Mouse (Mus musculus) neural tube, embryonic 12.5 days (tissue): ENCODE data around the gene Mbtps1. TPM values are rescaled to one million over a fixed set of nuclear protein-coding genes. Genes with fewer than 3 reads are reported as not detected.

Experiments
- ATAC-seq: fragments of 200-750 bp; cut with Nextera tagmentation; 2 replicates; pipeline ENCODE4 v1.8.0; 2017; ENCODE audit warnings: low read depth, mild to moderate bottlenecking, moderate TSS enrichment, moderate library complexity; ENCODE audit not compliant: low FRiP score
- H3K27ac ChIP-seq: fragments of 300-500 bp; sonication (generic); 2 replicates; pipeline ENCODE4 v1.5.1; 2016
- H3K27me3 ChIP-seq: fragments of 300-500 bp; sonication (generic); replicated peaks from 2 replicates; pipeline ENCODE4 v1.6.1; 2016; ENCODE audit warnings: mild to moderate bottlenecking
- H3K36me3 ChIP-seq: fragments of 300-500 bp; sonication (generic); 2 replicates; pipeline ENCODE4 v1.6.1; 2016; ENCODE audit warnings: mild to moderate bottlenecking
- H3K4me1 ChIP-seq: fragments of 300-500 bp; sonication (generic); 2 replicates; pipeline ENCODE4 v1.6.1; 2016
- H3K4me2 ChIP-seq: fragments of 300-500 bp; sonication (generic); replicated peaks from 2 replicates; pipeline ENCODE4 v1.6.1; 2016; ENCODE audit warnings: mild to moderate bottlenecking
- H3K4me3 ChIP-seq: fragments of 300-500 bp; sonication (generic); 2 replicates; pipeline ENCODE4 v1.5.1; 2016
- H3K9ac ChIP-seq: fragments of 300-500 bp; sonication (generic); 2 replicates; pipeline ENCODE4 v1.6.1; 2016; ENCODE audit warnings: mild to moderate bottlenecking
- H3K9me3 ChIP-seq: fragments of 300-500 bp; sonication (generic); 2 replicates; pipeline ENCODE4 v1.6.1; 2016; ENCODE audit warnings: mild to moderate bottlenecking
- WGBS: fragments of 180-500 bp; shearing (Covaris S2); methylation state at CpG from one replicate; pipeline ENCODE4 v1.1.7; 2016; 5-methylcytosine and 5-hydroxymethylcytosine counted together
- polyA plus RNA-seq: library from polyadenylated mRNA; unstranded; fragments of >200 nt; fragmentation: Nextera tagmentation; extraction: Ambion mirVana; gene quantifications from 2 replicates; pipeline ENCODE4 v1.2.1, GENCODE M21; 2016

The Mbtps1 gene
- polyA plus RNA-seq, 1 experiment from 2014 or later = 96.2 TPM

DNA sequence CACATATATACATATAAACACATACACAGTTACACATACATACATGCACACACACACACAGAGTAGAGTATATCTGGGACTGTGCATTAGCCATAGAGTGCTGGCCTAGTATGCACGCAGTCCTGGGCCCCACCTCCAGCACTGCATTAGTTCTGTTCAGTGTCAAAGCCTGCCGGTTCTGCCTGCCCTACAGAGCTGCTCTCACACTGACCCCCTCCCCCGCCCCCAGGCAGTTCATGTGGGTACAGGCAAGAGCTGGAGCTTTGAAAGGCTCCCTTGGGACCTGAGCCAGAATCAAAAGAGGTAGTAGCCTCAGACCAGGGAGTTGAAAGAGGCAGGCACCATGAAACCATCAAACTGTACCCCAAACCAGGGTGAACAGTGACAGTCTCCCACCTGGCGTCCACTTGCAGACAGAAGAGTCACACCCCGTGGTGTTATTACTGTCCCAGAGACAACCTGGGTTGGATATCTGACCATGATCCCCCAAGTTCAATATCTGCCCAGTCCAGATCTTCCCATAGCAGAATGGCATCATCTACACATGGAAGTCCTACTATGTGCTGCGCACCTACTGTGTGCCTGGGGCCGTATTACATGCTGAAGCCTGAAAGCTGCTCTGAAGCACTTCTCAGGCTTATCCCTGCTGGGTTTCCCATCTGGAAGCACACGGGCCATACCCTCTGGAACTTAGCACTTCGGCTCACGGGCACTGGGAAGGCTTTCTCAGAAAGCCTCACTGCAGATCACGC, 74.2 kb downstream of the Mbtps1 start:
- no peaks in the 10 kb centered on the region for H3K9me3 ChIP-seq
- no peaks in the 10 kb centered on the region for H3K4me1 ChIP-seq
- no peak overlapping the region for H3K9ac ChIP-seq
- ATAC-seq = peak; percentile 56; the same call in 1 of the 2 replicates
- no peak overlapping the region for H3K4me2 ChIP-seq
- H3K36me3 ChIP-seq = no peaks in the 10 kb centered on the region
- H3K27ac ChIP-seq = no peak overlapping the region
- H3K27me3 ChIP-seq = no peaks in the 10 kb centered on the region
- H3K4me3 ChIP-seq = no peak overlapping the region
- WGBS = 84% methylated on average over 11 of the region's 11 CpGs

DNA sequence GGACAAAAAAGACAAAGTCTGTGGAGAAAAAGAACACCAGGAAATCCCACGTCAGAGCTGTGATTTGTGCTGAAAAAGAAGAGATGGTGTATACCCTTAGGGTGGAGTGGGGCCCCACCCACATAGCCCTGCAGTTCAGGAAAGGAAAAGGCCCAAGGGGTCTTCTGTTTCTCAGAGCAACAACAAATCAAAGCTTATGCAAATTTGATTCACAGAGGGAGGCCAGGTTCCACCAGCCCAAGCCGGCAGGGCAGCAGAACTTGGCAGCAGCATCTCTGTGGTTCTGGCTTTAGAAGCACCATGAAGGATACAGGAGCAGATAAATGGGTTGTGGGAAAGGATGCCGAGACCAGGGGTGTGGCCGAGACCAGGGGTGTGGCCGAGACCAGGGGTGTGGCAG, 79.9 kb downstream of the Mbtps1 start:
- Histone ChIP-seq H3K27me3 (no peaks in the 10 kb centered on the region), H3K9ac (no peak overlapping the region), H3K4me2 (no peak overlapping the region), H3K4me1 (no peaks in the 10 kb centered on the region), H3K9me3 (no peaks in the 10 kb centered on the region), H3K36me3 (no peaks in the 10 kb centered on the region), H3K4me3 (no peak overlapping the region), H3K27ac (no peak overlapping the region)
- WGBS = 16% methylated on average over 5 of the region's 5 CpGs
- ATAC-seq = no peak

DNA sequence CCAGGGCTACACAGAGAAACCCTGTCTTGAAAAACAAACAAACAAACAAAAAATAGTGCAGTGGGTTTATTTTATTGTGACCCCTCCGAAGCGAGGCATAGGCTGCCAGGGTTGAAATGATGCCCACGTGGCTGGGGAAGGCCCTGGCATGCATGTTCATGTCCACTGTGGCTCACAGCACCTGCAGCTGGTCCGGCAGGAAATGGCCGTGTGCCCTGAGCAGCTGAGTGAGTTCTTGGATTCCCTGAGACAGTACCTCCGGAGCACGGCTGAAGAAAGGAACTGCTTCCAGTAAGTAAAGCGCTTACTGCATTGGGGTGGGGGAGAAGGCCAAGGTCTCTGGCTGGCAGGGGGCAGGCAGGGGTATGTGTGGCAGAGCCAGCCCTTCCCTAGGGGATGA, 90.4 kb downstream of the Mbtps1 start:
- Histone ChIP-seq H3K9ac (no peak overlapping the region), H3K9me3 (no peaks in the 10 kb centered on the region), H3K4me1 (peaks cover 22% of the 10 kb centered on the region), H3K36me3 (no peaks in the 10 kb centered on the region), H3K4me3 (no peak overlapping the region), H3K4me2 (no peak overlapping the region), H3K27ac (no peak overlapping the region), H3K27me3 (peaks cover 13% of the 10 kb centered on the region)
- 91% methylated on average over 8 of the region's 8 CpGs for WGBS
- no peak for ATAC-seq

DNA sequence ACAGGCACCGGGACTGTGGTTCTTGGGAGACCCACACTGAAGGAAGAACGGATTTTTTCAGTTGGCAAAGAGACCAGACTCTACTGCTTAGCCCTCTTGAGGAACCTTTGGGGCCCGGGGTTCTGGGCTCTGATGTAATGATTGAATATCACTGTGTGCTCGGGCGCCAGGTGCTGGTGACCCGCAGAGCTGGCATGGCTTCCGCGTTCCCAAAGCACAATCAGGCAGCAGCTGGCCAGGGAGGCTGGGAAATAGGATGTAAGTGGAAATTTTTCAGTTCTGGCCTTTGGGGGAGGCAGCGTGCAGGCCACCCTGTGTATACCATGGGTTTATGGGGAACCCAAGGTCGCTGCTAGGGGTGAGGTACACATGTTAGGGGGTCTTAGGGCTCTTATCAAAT, 91.7 kb downstream of the Mbtps1 start:
- Histone ChIP-seq H3K27ac (no peak overlapping the region), H3K9me3 (no peaks in the 10 kb centered on the region), H3K4me2 (no peak overlapping the region), H3K36me3 (no peaks in the 10 kb centered on the region), H3K4me3 (no peak overlapping the region), H3K9ac (no peak overlapping the region), H3K27me3 (peaks cover 13% of the 10 kb centered on the region), H3K4me1 (peaks cover 23% of the 10 kb centered on the region)
- WGBS = 61% methylated on average over 10 of the region's 10 CpGs
- ATAC-seq = no peak

DNA sequence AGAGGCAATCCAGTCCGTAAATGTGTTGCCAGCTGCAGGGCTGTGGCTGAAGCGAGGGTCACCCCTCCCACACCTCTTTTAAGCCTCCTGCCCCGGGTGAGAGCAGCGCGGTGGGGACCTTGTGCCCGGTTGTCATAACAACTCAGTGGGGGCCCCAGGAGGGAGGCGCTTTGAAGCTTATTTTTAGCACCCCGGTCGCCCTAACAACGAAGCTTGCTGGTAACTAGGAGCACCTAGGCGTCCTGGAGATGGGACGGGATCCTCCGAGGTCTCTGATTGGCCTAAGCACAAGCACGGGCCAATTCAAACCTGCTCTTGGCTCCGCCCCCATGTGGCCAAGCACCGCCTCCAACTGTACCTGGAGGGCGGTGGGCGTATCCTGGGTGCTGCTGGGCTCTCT, 92.4 kb downstream of the Mbtps1 start:
- Histone ChIP-seq H3K27ac (no peak overlapping the region), H3K4me1 (peaks cover 29% of the 10 kb centered on the region), H3K9ac (no peak overlapping the region), H3K4me3 (no peak overlapping the region), H3K36me3 (no peaks in the 10 kb centered on the region), H3K9me3 (no peaks in the 10 kb centered on the region), H3K4me2 (peak overlapping the region; percentile 44), H3K27me3 (peaks cover 13% of the 10 kb centered on the region)
- WGBS = 2% methylated on average over 18 of the region's 18 CpGs
- peak; percentile 45; the same call in 1 of the 2 replicates for ATAC-seq

DNA sequence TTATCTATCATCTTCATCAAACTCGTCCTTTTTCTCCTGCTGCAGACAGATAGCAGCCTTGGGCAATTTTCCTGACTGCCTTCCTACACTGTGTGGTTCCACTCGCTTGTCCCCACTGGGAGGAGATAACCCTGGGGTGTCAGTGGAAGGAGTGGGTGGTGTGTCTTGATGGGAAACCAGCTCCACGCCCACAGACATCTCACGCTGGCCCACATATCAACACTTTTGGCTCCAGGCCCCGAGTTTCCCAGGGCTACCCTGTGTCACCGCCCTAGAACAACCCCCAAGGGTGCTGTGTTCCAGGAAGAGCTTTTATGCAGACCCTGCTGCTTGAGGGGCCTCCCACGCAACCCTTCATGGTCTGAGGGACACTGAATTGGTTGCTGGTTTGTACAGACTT, 94.8 kb downstream of the Mbtps1 start:
- Histone ChIP-seq H3K27ac (no peak overlapping the region), H3K4me3 (no peak overlapping the region), H3K27me3 (peaks cover 13% of the 10 kb centered on the region), H3K4me2 (no peak overlapping the region), H3K4me1 (peaks cover 40% of the 10 kb centered on the region), H3K9ac (no peak overlapping the region), H3K9me3 (no peaks in the 10 kb centered on the region), H3K36me3 (no peaks in the 10 kb centered on the region)
- WGBS = 63% methylated on average over 7 of the region's 7 CpGs
- no peak for ATAC-seq

DNA sequence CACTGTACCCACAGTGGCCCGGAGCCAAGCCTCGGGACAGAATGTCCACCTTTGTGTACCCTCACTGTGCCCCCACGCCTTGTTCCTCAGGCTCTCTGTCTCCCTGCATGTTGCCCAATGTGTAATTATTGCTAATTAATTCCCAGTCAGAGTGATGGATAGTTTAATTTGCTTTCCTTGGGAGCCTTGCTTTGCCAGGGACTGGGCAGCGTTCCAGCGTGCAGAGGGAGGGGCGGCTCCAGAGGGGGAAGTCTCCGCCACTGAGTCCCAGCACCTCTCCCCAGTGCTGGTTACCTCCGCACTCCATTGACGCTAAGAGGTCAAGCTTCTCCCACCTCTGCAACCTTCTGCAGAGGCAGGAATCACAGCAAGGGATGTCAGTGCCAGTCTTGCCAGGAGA, 97.2 kb downstream of the Mbtps1 start:
- 50% methylated on average over 9 of the region's 9 CpGs for WGBS
- ATAC-seq = peak; percentile 59
- H3K4me1 ChIP-seq = peaks cover 35% of the 10 kb centered on the region

DNA sequence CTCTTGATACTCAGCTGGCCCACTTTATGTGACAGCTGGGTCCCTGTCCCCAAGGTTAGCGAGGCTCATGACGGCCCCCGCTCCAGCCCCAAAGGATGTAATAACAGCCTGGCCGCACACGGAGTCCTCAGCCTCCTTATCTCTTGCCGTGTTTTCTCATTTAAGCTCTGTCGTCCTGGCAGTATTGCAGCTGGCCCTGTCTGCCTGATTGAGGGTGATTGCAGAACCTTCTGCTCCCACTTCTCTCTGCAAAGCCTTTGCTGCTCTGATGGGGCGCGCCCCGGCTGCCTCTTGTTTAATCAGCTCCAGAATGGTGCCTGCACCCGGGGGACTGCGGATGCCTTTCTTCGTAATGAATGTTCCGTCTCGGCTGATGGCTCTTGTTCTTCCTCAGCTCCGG, 98.8 kb downstream of the Mbtps1 start:
- ATAC-seq = no peak
- H3K4me2 ChIP-seq = no peak overlapping the region; the same call in 1 of the 2 replicates
- H3K4me3 ChIP-seq = no peak overlapping the region
- peaks cover 22% of the 10 kb centered on the region for H3K4me1 ChIP-seq
- WGBS = 37% methylated on average over 16 of the region's 16 CpGs
- H3K27me3 ChIP-seq = no peaks in the 10 kb centered on the region; the same call in 1 of the 2 replicates
- no peaks in the 10 kb centered on the region for H3K36me3 ChIP-seq
- H3K9ac ChIP-seq = no peak overlapping the region
- no peak overlapping the region for H3K27ac ChIP-seq
- no peaks in the 10 kb centered on the region for H3K9me3 ChIP-seq

More for the DNA sequence above, 97.2 kb downstream of the Mbtps1 start:
- Histone ChIP-seq H3K4me3 (no peak overlapping the region), H3K27me3 (peaks cover 13% of the 10 kb centered on the region), H3K9ac (no peak overlapping the region), H3K4me2 (no peak overlapping the region), H3K27ac (no peak overlapping the region), H3K36me3 (no peaks in the 10 kb centered on the region), H3K9me3 (no peaks in the 10 kb centered on the region)

Other genes starting within 250 kb of the Mbtps1 start
- 435 TPM in 2 replicates for gene Hsbp1, start 214.2 kb downstream of the Mbtps1 start, polyA plus RNA-seq
- gene Mlycd, start 163.9 kb downstream of the Mbtps1 start, polyA plus RNA-seq = 15.1 and 16.3 TPM in 2 replicates
- 0.13 and 0.42 TPM in 2 replicates for gene Osgin1, start 124.6 kb downstream of the Mbtps1 start, polyA plus RNA-seq
- 26.3 and 29.5 TPM in 2 replicates for gene Necab2, start 112.0 kb downstream of the Mbtps1 start, polyA plus RNA-seq
- gene Slc38a8, start 57.0 kb downstream of the Mbtps1 start, polyA plus RNA-seq = not detected in 2 replicates
- gene Hsdl1, start 16.4 kb upstream of the Mbtps1 start, polyA plus RNA-seq = 94.2 and 100 TPM in 2 replicates
- gene Dnaaf1, start 16.5 kb upstream of the Mbtps1 start, polyA plus RNA-seq = 0.08 TPM in 1 of 2 replicates, not detected in the other
- 15.8 and 16.7 TPM in 2 replicates for gene Taf1c, start 46.5 kb upstream of the Mbtps1 start, polyA plus RNA-seq
- gene Adad2, start 54.0 kb upstream of the Mbtps1 start, polyA plus RNA-seq = 0.10 TPM in 2 replicates
- gene Kcng4, start 76.9 kb upstream of the Mbtps1 start, polyA plus RNA-seq = 0.10 and 0.18 TPM in 2 replicates
- gene Wfdc1, start 107.6 kb upstream of the Mbtps1 start, polyA plus RNA-seq = 0.82 and 1.6 TPM in 2 replicates
- 0.33 and 0.55 TPM in 2 replicates for gene Atp2c2, start 141.3 kb upstream of the Mbtps1 start, polyA plus RNA-seq
- gene Tldc1, start 219.7 kb upstream of the Mbtps1 start, polyA plus RNA-seq = 11.6 and 12.1 TPM in 2 replicates